Mouse (Mus musculus) testis, adult 2 months (tissue): ENCODE results near the gene Gm853.

Experiments used
- CTCF ChIP-seq: fragments of 200-500 bp; IDR thresholded peaks from 2 replicates; pipeline ENCODE4 v1.5.1; 2012; ENCODE audit warnings: low read depth, mild to moderate bottlenecking, inconsistent platforms, low read length, moderate library complexity; ENCODE audit not compliant: control insufficient read depth, insufficient read depth, insufficient replicate concordance
- POLR2A ChIP-seq: fragments of 200-500 bp; IDR thresholded peaks from 2 replicates; pipeline ENCODE4 v1.6.1; 2012; ENCODE audit warnings: low read depth, mild to moderate bottlenecking, inconsistent platforms, low read length, moderate library complexity; ENCODE audit not compliant: control insufficient read depth

- TF ChIP-seq CTCF, result no peak
- no peak for TF ChIP-seq POLR2A
These were observed 44.9 kb upstream of the Gm853 start for GRCm38 (mm10) chr4:130267069-130267468.
